Mouse (Mus musculus): ENCODE results near the gene Phlpp1.

The Phlpp1 gene

GRCm38 (mm10) chr1:106164111-106164510 lies 7.4 kb upstream of the Phlpp1 start:
- DNase-seq (ENCODE audit: low spot score in 2 of 2) = no peak

GRCm38 (mm10) chr1:106168001-106168400 lies 3.6 kb upstream of the Phlpp1 start:
- no peak for DNase-seq (ENCODE audit: low spot score in 2 of 2)

- no peak for DNase-seq (ENCODE audit: low spot score in 2 of 2)
Measured at GRCm38 (mm10) chr1:106168801-106169200, 2.8 kb upstream of the Phlpp1 start.

- DNase-seq (ENCODE audit: low spot score in 2 of 2) = no peak
Measured at GRCm38 (mm10) chr1:106169741-106170265, 1.7 kb upstream of the Phlpp1 start.

- peak; percentile 37 to 47 for DNase-seq (ENCODE audit: low spot score in 2 of 2)
Measured at GRCm38 (mm10) chr1:106172301-106172930, 864 bp downstream of the Phlpp1 start.

GRCm38 (mm10) chr1:106172931-106173371 lies 1.4 kb downstream of the Phlpp1 start:
- peak; percentile 11 to 15 for DNase-seq (ENCODE audit: low spot score in 2 of 2)

GRCm38 (mm10) chr1:106173621-106174156 lies 2.1 kb downstream of the Phlpp1 start:
- no peak for DNase-seq (ENCODE audit: low spot score in 2 of 2)

- DNase-seq (ENCODE audit: low spot score in 2 of 2) = no peak
Measured at GRCm38 (mm10) chr1:106174598-106174997, 3.0 kb downstream of the Phlpp1 start.

GRCm38 (mm10) chr1:106175360-106175759 lies 3.8 kb downstream of the Phlpp1 start:
- DNase-seq (ENCODE audit: low spot score in 2 of 2) = no peak

GRCm38 (mm10) chr1:106176791-106177190 lies 5.2 kb downstream of the Phlpp1 start:
- DNase-seq (ENCODE audit: low spot score in 2 of 2) = no peak

GRCm38 (mm10) chr1:106177868-106178790 lies 6.6 kb downstream of the Phlpp1 start:
- no peak for DNase-seq (ENCODE audit: low spot score in 2 of 2)

- DNase-seq (ENCODE audit: low spot score in 2 of 2) = no peak
Measured at GRCm38 (mm10) chr1:106183701-106184100, 12.1 kb downstream of the Phlpp1 start.

GRCm38 (mm10) chr1:106184780-106185460 lies 13.4 kb downstream of the Phlpp1 start:
- no peak for DNase-seq (ENCODE audit: low spot score in 2 of 2)

GRCm38 (mm10) chr1:106185461-106185924 lies 13.9 kb downstream of the Phlpp1 start:
- no peak for DNase-seq (ENCODE audit: low spot score in 2 of 2)

GRCm38 (mm10) chr1:106186062-106186461 lies 14.5 kb downstream of the Phlpp1 start:
- no peak for DNase-seq (ENCODE audit: low spot score in 2 of 2)

GRCm38 (mm10) chr1:106187480-106187879 lies 15.9 kb downstream of the Phlpp1 start:
- no peak for DNase-seq (ENCODE audit: low spot score in 2 of 2)

- no peak for DNase-seq (ENCODE audit: low spot score in 2 of 2)
Measured at GRCm38 (mm10) chr1:106188756-106189155, 17.2 kb downstream of the Phlpp1 start.

- DNase-seq (ENCODE audit: low spot score in 2 of 2) = no peak
Measured at GRCm38 (mm10) chr1:106189311-106189710, 17.8 kb downstream of the Phlpp1 start.

- DNase-seq (ENCODE audit: low spot score in 2 of 2) = no peak
Measured at GRCm38 (mm10) chr1:106190695-106191094, 19.1 kb downstream of the Phlpp1 start.

- DNase-seq (ENCODE audit: low spot score in 2 of 2) = no peak
Measured at GRCm38 (mm10) chr1:106191885-106192284, 20.3 kb downstream of the Phlpp1 start.

- no peak for DNase-seq (ENCODE audit: low spot score in 2 of 2)
Measured at GRCm38 (mm10) chr1:106192864-106193470, 21.4 kb downstream of the Phlpp1 start.
